Mouse (Mus musculus) ES-E14 (cell line): ENCODE results near the gene Plekhh2.

Source experiments
- HCFC1 ChIP-seq: IDR thresholded peaks from 2 replicates; pipeline ENCODE4 v1.6.1; 2012; ENCODE audit warnings: low read length, inconsistent platforms, borderline replicate concordance; ENCODE audit not compliant: insufficient read depth
- MAFK ChIP-seq: IDR thresholded peaks from 2 replicates; pipeline ENCODE4 v1.6.1; 2014; ENCODE audit warnings: mild to moderate bottlenecking, low read depth, low read length, inconsistent platforms; ENCODE audit not compliant: insufficient read depth
- ZC3H11A ChIP-seq: IDR thresholded peaks from 2 replicates; pipeline ENCODE4 v1.6.1; 2012; ENCODE audit warnings: low read depth, mild to moderate bottlenecking, inconsistent platforms, low read length, borderline replicate concordance
- ZNF384 ChIP-seq: IDR thresholded peaks from 2 replicates; pipeline ENCODE4 v1.6.1; 2012; ENCODE audit warnings: low read depth, low read length, inconsistent platforms

GRCm38 (mm10) chr17:84532909-84533499, 21.3 kb downstream of the Plekhh2 start:
- TF ChIP-seq HCFC1 (no peak), ZC3H11A (no peak), ZNF384 (no peak), MAFK (no peak)
